Mouse (Mus musculus) embryonic facial prominence, embryonic 12.5 days (tissue): Measurements from ENCODE around the gene Nr5a2. TPM values are rescaled to one million over a fixed set of nuclear protein-coding genes. Genes with fewer than 3 reads are reported as not detected.

Experiments
- ATAC-seq: fragments of 200-750 bp; cut with Nextera tagmentation; 2 replicates; pipeline ENCODE4 v1.8.0; 2017; ENCODE audit not compliant: insufficient number of reproducible peaks, insufficient read depth, low FRiP score, low TSS enrichment
- H3K27ac ChIP-seq: fragments of 300-500 bp; sonication (generic); 2 replicates; pipeline ENCODE4 v1.5.1; 2016; ENCODE audit warnings: mild to moderate bottlenecking
- H3K27me3 ChIP-seq: fragments of 300-500 bp; sonication (generic); 2 replicates; pipeline ENCODE4 v1.6.1; 2016; ENCODE audit warnings: mild to moderate bottlenecking, moderate library complexity
- H3K36me3 ChIP-seq: fragments of 300-500 bp; sonication (generic); 2 replicates; pipeline ENCODE4 v1.6.1; 2016; ENCODE audit warnings: mild to moderate bottlenecking
- H3K4me1 ChIP-seq: fragments of 300-500 bp; sonication (generic); 2 replicates; pipeline ENCODE4 v1.6.1; 2016
- H3K4me2 ChIP-seq: fragments of 300-500 bp; sonication (generic); replicated peaks from 2 replicates; pipeline ENCODE4 v1.6.1; 2016; ENCODE audit warnings: mild to moderate bottlenecking, moderate library complexity
- H3K4me3 ChIP-seq: fragments of 300-500 bp; sonication (generic); 2 replicates; pipeline ENCODE4 v1.5.1; 2016; ENCODE audit warnings: mild to moderate bottlenecking
- H3K9ac ChIP-seq: fragments of 300-500 bp; sonication (generic); 2 replicates; pipeline ENCODE4 v1.6.1; 2016; ENCODE audit warnings: mild to moderate bottlenecking, moderate library complexity
- H3K9me3 ChIP-seq: fragments of 300-500 bp; sonication (generic); 2 replicates; pipeline ENCODE4 v1.6.1; 2016; ENCODE audit warnings: mild to moderate bottlenecking, moderate library complexity
- WGBS: fragments of 180-500 bp; shearing (Covaris S2); methylation state at CpG from one replicate; pipeline ENCODE4 v1.1.7; 2016; 5-methylcytosine and 5-hydroxymethylcytosine counted together
- polyA plus RNA-seq: library from polyadenylated mRNA; unstranded; fragments of >200 nt; fragmentation: Nextera tagmentation; extraction: Ambion mirVana; gene quantifications from 2 replicates; pipeline ENCODE4 v1.2.1, GENCODE M21; 2016

Gene Nr5a2
- polyA plus RNA-seq, 1 experiment from 2014 or later: 3.0 TPM

- H3K9me3 ChIP-seq: no peaks in the 10 kb centered on the region
- no peak overlapping the region for H3K9ac ChIP-seq
- H3K4me1 ChIP-seq: no peaks in the 10 kb centered on the region
- 53% methylated on average over 9 of the region's 9 CpGs for WGBS
- ATAC-seq: no peak
- no peaks in the 10 kb centered on the region for H3K27me3 ChIP-seq
- H3K4me2 ChIP-seq: no peak overlapping the region
- H3K4me3 ChIP-seq: no peak overlapping the region
- H3K27ac ChIP-seq: no peak overlapping the region
- no peaks in the 10 kb centered on the region for H3K36me3 ChIP-seq
Measured at GRCm38 (mm10) chr1:136927428-136927827, 32.8 kb downstream of the Nr5a2 start.

- Histone ChIP-seq H3K4me2 (no peak overlapping the region), H3K27me3 (no peaks in the 10 kb centered on the region), H3K4me3 (no peak overlapping the region), H3K4me1 (no peaks in the 10 kb centered on the region), H3K9ac (no peak overlapping the region), H3K36me3 (no peaks in the 10 kb centered on the region), H3K9me3 (no peaks in the 10 kb centered on the region), H3K27ac (no peak overlapping the region)
- ATAC-seq: no peak
- WGBS: 15% methylated on average over 3 of the region's 3 CpGs
Measured at GRCm38 (mm10) chr1:136926026-136926425, 34.2 kb downstream of the Nr5a2 start.

GRCm38 (mm10) chr1:136920089-136920488 is 40.2 kb downstream of the Nr5a2 start:
- no peak overlapping the region for H3K4me2 ChIP-seq
- no peaks in the 10 kb centered on the region for H3K4me1 ChIP-seq
- 81% methylated on average over 4 of the region's 4 CpGs for WGBS
- no peak overlapping the region for H3K27ac ChIP-seq
- no peak overlapping the region for H3K4me3 ChIP-seq
- H3K9ac ChIP-seq: no peak overlapping the region
- no peaks in the 10 kb centered on the region for H3K27me3 ChIP-seq
- no peaks in the 10 kb centered on the region for H3K36me3 ChIP-seq
- no peak for ATAC-seq
- H3K9me3 ChIP-seq: no peaks in the 10 kb centered on the region

DNA sequence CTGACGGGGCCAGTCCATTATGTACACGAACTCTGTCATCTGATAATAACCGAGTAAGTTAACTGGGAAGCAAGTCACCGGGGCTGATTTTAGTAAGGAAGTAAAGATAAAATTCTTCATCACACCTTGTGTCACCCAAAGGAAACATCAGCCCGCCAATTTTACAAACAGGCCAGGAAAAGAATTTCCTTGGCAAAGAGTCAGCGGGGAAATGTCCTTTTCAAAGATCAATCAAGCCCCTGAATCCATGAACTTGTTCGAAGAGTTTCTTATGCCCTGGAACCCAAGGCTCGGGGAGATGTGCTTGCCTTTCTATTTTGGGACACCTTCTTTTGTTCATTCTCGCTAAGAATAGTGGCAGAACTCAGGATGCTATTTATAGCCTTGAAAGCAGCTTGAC is 41.5 kb downstream of the Nr5a2 start:
- Histone ChIP-seq H3K4me2 (no peak overlapping the region), H3K9me3 (no peaks in the 10 kb centered on the region), H3K4me1 (no peaks in the 10 kb centered on the region), H3K9ac (no peak overlapping the region), H3K4me3 (no peak overlapping the region), H3K27me3 (no peaks in the 10 kb centered on the region), H3K36me3 (no peaks in the 10 kb centered on the region), H3K27ac (no peak overlapping the region)
- WGBS: 60% methylated on average over 9 of the region's 9 CpGs
- no peak for ATAC-seq

DNA sequence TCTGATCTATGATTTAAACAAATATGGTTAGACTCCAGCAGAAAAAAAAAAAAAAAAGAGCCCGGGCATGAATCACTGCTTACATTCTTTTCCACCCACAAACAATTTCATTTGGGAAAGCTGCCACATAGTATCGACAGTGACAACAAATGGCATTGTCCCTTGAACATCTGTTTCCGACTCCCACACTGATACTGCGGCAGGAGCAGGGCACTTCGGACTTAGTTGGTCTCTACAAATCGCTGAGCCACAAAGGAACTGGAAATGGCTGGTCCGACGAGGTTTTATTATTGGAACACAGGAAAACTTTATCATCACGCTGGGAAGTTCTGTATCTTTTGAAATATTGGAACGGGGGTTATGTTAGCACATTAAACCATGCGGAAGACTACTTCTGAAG is 44.8 kb downstream of the Nr5a2 start:
- H3K4me3 ChIP-seq: no peak overlapping the region
- no peaks in the 10 kb centered on the region for H3K9me3 ChIP-seq
- H3K27me3 ChIP-seq: no peaks in the 10 kb centered on the region
- H3K27ac ChIP-seq: no peak overlapping the region
- no peaks in the 10 kb centered on the region for H3K4me1 ChIP-seq
- no peak overlapping the region for H3K9ac ChIP-seq
- WGBS: 61% methylated on average over 11 of the region's 11 CpGs
- no peak overlapping the region for H3K4me2 ChIP-seq
- no peak for ATAC-seq
- no peaks in the 10 kb centered on the region for H3K36me3 ChIP-seq

- Histone ChIP-seq H3K9me3 (no peaks in the 10 kb centered on the region), H3K4me1 (peaks cover 5% of the 10 kb centered on the region; the same call in 1 of the 2 replicates), H3K36me3 (no peaks in the 10 kb centered on the region), H3K4me3 (no peak overlapping the region), H3K27me3 (no peaks in the 10 kb centered on the region), H3K9ac (no peak overlapping the region), H3K4me2 (no peak overlapping the region), H3K27ac (no peak overlapping the region)
- WGBS: 78% methylated on average over 10 of the region's 10 CpGs
- no peak for ATAC-seq
Measured at GRCm38 (mm10) chr1:136911996-136912395, 48.3 kb downstream of the Nr5a2 start.

DNA sequence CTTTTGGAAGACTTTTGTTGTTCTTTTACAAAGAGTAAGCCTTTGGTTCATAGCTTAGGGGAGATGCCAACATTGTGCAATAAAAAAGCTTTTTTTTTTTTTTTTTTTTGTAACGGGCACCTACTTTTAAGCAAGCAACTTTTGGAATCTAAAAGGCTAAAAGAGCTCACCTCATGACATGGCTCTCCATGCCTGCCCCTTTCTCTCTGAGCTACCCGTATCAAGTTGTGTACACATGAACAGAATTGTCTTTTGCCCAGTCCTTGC is 48.7 kb downstream of the Nr5a2 start:
- Histone ChIP-seq H3K36me3 (no peaks in the 10 kb centered on the region), H3K4me2 (no peak overlapping the region), H3K9me3 (no peaks in the 10 kb centered on the region), H3K27ac (no peak overlapping the region), H3K4me1 (peaks cover 5% of the 10 kb centered on the region; the same call in 1 of the 2 replicates), H3K9ac (no peak overlapping the region), H3K4me3 (no peak overlapping the region), H3K27me3 (no peaks in the 10 kb centered on the region)
- no peak for ATAC-seq
- 81% methylated on average over 2 of the region's 2 CpGs for whole genome bisulfite sequencing

GRCm38 (mm10) chr1:136910741-136911593 is 49.3 kb downstream of the Nr5a2 start:
- H3K9ac ChIP-seq: no peak overlapping the region
- ATAC-seq: no peak
- no peaks in the 10 kb centered on the region for H3K27me3 ChIP-seq
- H3K36me3 ChIP-seq: no peaks in the 10 kb centered on the region
- WGBS: 82% methylated on average over 12 of the region's 12 CpGs
- H3K4me3 ChIP-seq: no peak overlapping the region
- H3K27ac ChIP-seq: no peak overlapping the region
- no peaks in the 10 kb centered on the region for H3K9me3 ChIP-seq
- no peak overlapping the region for H3K4me2 ChIP-seq
- peaks cover 5% of the 10 kb centered on the region; the same call in 1 of the 2 replicates for H3K4me1 ChIP-seq

GRCm38 (mm10) chr1:136910144-136910543 is 50.1 kb downstream of the Nr5a2 start:
- H3K4me3 ChIP-seq: no peak overlapping the region
- H3K4me2 ChIP-seq: no peak overlapping the region
- no peak overlapping the region for H3K27ac ChIP-seq
- no peak overlapping the region for H3K9ac ChIP-seq
- no peak for ATAC-seq
- H3K4me1 ChIP-seq: peaks cover 5% of the 10 kb centered on the region; the same call in 1 of the 2 replicates
- 79% methylated on average over 12 of the region's 12 CpGs for WGBS
- H3K36me3 ChIP-seq: no peaks in the 10 kb centered on the region
- H3K27me3 ChIP-seq: no peaks in the 10 kb centered on the region
- no peaks in the 10 kb centered on the region for H3K9me3 ChIP-seq

DNA sequence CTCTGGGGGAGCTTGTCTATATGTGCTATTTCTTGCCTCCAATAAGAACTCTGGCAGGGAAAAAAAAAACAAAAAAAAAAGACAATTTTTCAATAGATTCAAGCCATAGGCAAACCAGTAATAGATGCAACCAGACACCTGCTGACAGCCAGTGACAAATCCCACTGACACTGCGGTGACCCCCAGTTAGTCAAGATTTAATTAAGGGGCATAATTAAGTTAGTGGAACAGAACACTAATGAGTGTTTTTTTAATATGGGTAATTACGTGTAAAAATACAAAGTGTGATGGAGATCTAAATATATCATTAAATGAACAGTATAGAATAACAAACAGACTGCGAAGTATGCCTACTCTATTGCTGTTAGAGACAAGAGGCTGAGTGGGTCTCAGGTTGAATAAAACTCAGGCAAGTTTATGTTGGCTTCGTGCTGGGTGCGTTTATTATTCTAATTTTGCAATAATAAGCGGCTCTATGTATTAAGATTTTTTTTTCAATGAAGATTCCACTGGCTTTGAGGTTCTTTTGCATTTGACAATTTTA is 50.7 kb downstream of the Nr5a2 start:
- H3K27me3 ChIP-seq: no peaks in the 10 kb centered on the region
- ATAC-seq: no peak
- WGBS: 70% methylated on average over 6 of the region's 6 CpGs

GRCm38 (mm10) chr1:136898130-136898529 is 62.1 kb downstream of the Nr5a2 start:
- H3K36me3 ChIP-seq: no peaks in the 10 kb centered on the region
- no peak for ATAC-seq
- no peak overlapping the region for H3K4me2 ChIP-seq
- H3K4me1 ChIP-seq: no peaks in the 10 kb centered on the region
- WGBS: 89% methylated on average over 4 of the region's 4 CpGs
- H3K9me3 ChIP-seq: no peaks in the 10 kb centered on the region
- no peak overlapping the region for H3K4me3 ChIP-seq
- no peak overlapping the region for H3K27ac ChIP-seq
- H3K9ac ChIP-seq: no peak overlapping the region
- H3K27me3 ChIP-seq: no peaks in the 10 kb centered on the region

More for the DNA sequence above, 50.7 kb downstream of the Nr5a2 start:
- no peaks in the 10 kb centered on the region for H3K9me3 ChIP-seq
- peaks cover 5% of the 10 kb centered on the region; the same call in 1 of the 2 replicates for H3K4me1 ChIP-seq
- no peak overlapping the region for H3K9ac ChIP-seq
- no peak overlapping the region for H3K4me3 ChIP-seq
- no peak overlapping the region for H3K27ac ChIP-seq
- H3K4me2 ChIP-seq: no peak overlapping the region
- no peaks in the 10 kb centered on the region for H3K36me3 ChIP-seq

- H3K9me3 ChIP-seq: no peaks in the 10 kb centered on the region
- no peaks in the 10 kb centered on the region for H3K36me3 ChIP-seq
- WGBS: 85% methylated on average over 6 of the region's 6 CpGs
- no peak overlapping the region for H3K9ac ChIP-seq
- H3K27me3 ChIP-seq: no peaks in the 10 kb centered on the region
- no peak overlapping the region for H3K27ac ChIP-seq
- no peak overlapping the region for H3K4me2 ChIP-seq
- H3K4me1 ChIP-seq: no peaks in the 10 kb centered on the region
- ATAC-seq: no peak
- H3K4me3 ChIP-seq: no peak overlapping the region
Measured at GRCm38 (mm10) chr1:136896351-136896750, 63.9 kb downstream of the Nr5a2 start.
